ENCODE assay signal across 13 mouse cellular contexts in the genomic region with DNA sequence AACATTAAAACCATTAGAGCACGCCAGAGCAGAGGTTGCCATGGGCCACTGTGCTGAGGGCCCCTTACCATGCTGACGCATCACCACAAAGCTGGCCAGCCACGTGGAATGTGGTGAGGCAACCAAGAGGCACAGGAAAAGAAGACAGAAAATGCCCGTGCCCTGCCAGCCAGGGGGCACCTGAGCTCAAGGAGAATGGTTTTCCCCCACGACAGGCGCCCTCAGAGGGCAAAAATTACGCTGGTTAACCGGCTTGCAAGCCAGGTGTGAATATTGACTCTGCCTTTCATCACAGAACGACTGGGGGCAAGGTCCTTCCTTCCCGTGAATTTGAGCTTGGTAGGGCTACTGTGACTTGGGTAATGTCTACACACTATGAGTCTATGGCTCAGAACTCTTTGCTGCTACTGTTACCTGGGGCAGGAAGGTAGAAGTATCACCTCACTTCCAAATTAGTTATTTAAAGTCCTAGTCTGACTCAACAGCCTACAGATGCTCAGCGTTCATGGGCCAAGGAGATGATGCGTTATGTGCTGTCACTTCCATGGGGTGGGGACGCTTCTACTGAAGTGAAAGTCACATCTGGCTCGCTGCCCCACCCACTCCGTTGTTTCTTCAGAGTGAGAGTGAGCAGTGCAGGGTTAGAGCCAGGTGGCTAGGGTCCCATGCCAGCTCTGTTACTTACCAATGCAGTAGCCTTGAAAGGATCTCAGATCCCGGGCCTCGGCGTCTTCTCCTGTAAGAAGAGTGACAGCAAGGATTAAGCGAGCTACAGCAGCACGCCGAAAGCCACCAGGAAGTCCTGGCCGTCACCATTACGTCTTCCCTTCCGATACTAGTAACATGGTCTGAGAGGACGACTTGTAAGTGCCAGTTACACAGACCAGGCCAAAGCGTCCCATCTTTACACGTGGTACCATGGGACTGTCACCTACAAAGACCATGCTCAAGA. TPM values are rescaled to one million over a fixed set of nuclear protein-coding genes. Genes with fewer than 3 reads are reported as not detected.
DNase-seq lines count a peak whose midpoint lies in the region; ATAC-seq and TF ChIP-seq lines count a peak whose summit lies in the region.
"Had no signal": no experiment of that assay in that cellular context is flagged by ENCODE, and none has a peak within 500 bp of the region (broad histone marks: within the 10 kb centered on the region; RNA-seq: fewer than 3 reads in every experiment).

No protein-coding gene starts in this region.

- no peaks in the 10 kb centered on the region for H3K9me3 ChIP-seq in hindbrain, embryonic 13.5 days
- H3K9me3 ChIP-seq: megakaryocyte, embryonic 14.5 days; neural tube, embryonic 12.5 days had no signal

- peak; percentile 67 for ATAC-seq in granulocyte monocyte progenitor cell, adult 5-6 weeks (replicated peaks; ENCODE audit: poor library complexity, severe bottlenecking)
- no peak for ATAC-seq in hindbrain, embryonic 13.5 days (ENCODE audit: low FRiP score)

- no peaks in the 10 kb centered on the region for H3K36me3 ChIP-seq in C2C12 (ENCODE audit: control insufficient read depth, insufficient read depth)
- H3K36me3 ChIP-seq in hindbrain, embryonic 13.5 days, result no peaks in the 10 kb centered on the region
- H3K36me3 ChIP-seq: neural tube, embryonic 12.5 days had no signal

- H3K4me1 ChIP-seq in hindbrain, embryonic 13.5 days (replicated peaks), result peaks cover 22% of the 10 kb centered on the region

- H3K79me3 ChIP-seq in C2C12 (ENCODE audit: low read depth), result no peaks in the 10 kb centered on the region

- TF ChIP-seq CTCF in C2C12 (IDR thresholded peaks at IDR 0.05; ENCODE audit: control insufficient read depth, insufficient read depth, insufficient read length), result no peak

- H3K27me3 ChIP-seq in C2C12 (ENCODE audit: control insufficient read depth, insufficient read depth, insufficient read length), result no peaks in the 10 kb centered on the region
- no peaks in the 10 kb centered on the region for H3K27me3 ChIP-seq in hindbrain, embryonic 13.5 days
- H3K27me3 ChIP-seq: megakaryocyte, embryonic 14.5 days; neural tube, embryonic 12.5 days had no signal

- WGBS in hindbrain, embryonic 13.5 days, result 93% methylated on average over 27 of the region's 27 CpGs

- H3K79me2 ChIP-seq in C2C12 (ENCODE audit: control insufficient read depth, insufficient read depth), result no peaks in the 10 kb centered on the region

- no peak overlapping the region for H3ac ChIP-seq in C2C12 (ENCODE audit: control insufficient read depth, insufficient read length, low read depth)

- no peak overlapping the region for H3K27ac ChIP-seq in hindbrain, embryonic 13.5 days
- H3K27ac ChIP-seq: neural tube, embryonic 12.5 days had no signal

- no peak overlapping the region for H3K9ac ChIP-seq in hindbrain, embryonic 13.5 days
- H3K9ac ChIP-seq: neural tube, embryonic 12.5 days had no signal

- no peak overlapping the region for H3K4me2 ChIP-seq in hindbrain, embryonic 13.5 days
- H3K4me2 ChIP-seq: neural tube, embryonic 12.5 days had no signal

- peak; percentile 41 for DNase-seq in 3T3-L1 (ENCODE audit: low read depth, low spot score)
- peak; percentile 62 to 69 for DNase-seq in spleen, adult 18-20 months
- DNase-seq in layer of hippocampus, postnatal 36 days, result no peak
- DNase-seq in Muller cell, postnatal 12 days (ENCODE audit: inconsistent ontology term), result no peak
- DNase-seq in cerebellum, postnatal 25 days, result no peak
- DNase-seq: cerebellum, adult 11-12 months; kidney, postnatal 10 days; right cerebral cortex, postnatal 4 days had no signal

- no peak overlapping the region for H3K4me3 ChIP-seq in C2C12 (ENCODE audit: insufficient read depth, poor library complexity, severe bottlenecking)
- no peak overlapping the region for H3K4me3 ChIP-seq in hindbrain, embryonic 13.5 days
- H3K4me3 ChIP-seq: megakaryocyte, embryonic 14.5 days; neural tube, embryonic 12.5 days had no signal

TF ChIP-seq in C2C12, 6 proteins besides CTCF, POLR2A, EP300 and RAD21:
- TF ChIP-seq MAX (IDR thresholded peaks at IDR 0.05) (peak; percentile 33), USF1 (IDR thresholded peaks at IDR 0.05; ENCODE audit: low read depth) (no peak), MYOG (IDR thresholded peaks at IDR 0.05; ENCODE audit: control insufficient read depth, extremely low read depth, insufficient read length) (no peak), CEBPB (IDR thresholded peaks at IDR 0.05; ENCODE audit: low read depth) (peak; percentile 5)

RNA-seq across cellular contexts. Expression of a gene that starts 38.1 kb away (rescaled TPM):
- 34.3 TPM for polyA plus RNA-seq in C2C12 (2012; fragmentation: generic; extraction: Trizol)
- 245 and 269 TPM in 2 replicates for total RNA-seq in granulocyte monocyte progenitor cell, adult 5-6 weeks (2014; fragmentation: Nextera tagmentation)
- 248 and 302 TPM in 2 replicates for total RNA-seq in granulocyte monocyte progenitor cell, adult 5-6 weeks (2017)
- 109 and 113 TPM in 2 replicates for polyA plus RNA-seq in hindbrain, embryonic 13.5 days (2015; fragmentation: Nextera tagmentation; extraction: Ambion mirVana)
- 100 to 1,000 TPM; 131 to 134 TPM for total RNA-seq in layer of hippocampus, postnatal 36 days (2021)

Comparison
In these comparisons a context has a peak if more than half of its experiments do, and no peak if none do; other contexts are left out.
1. DNase-seq: peak in 3T3-L1 (single experiment) and spleen, adult 18-20 months (2 of 2); none in layer of hippocampus, postnatal 36 days (0 of 2), Muller cell, postnatal 12 days (single experiment) and cerebellum, postnatal 25 days (0 of 2).